Mouse (Mus musculus) bone marrow macrophage, adult 2 months (primary cell): ENCODE measurements at regions not wholly inside any gene's neighbourhood (a gene's known extent, or its start where the extent isn't known, plus 50 kb on each side); places are given as distances from the start of the nearest gene placed in this dataset.

Experiments
- H3K27ac ChIP-seq: 2 replicates; pipeline ENCODE4 v1.5.1; 2012; ENCODE audit warnings: low read depth, low read length; ENCODE audit not compliant: insufficient read depth
- H3K4me1 ChIP-seq: 2 replicates; pipeline ENCODE4 v1.6.1; 2012; ENCODE audit warnings: low read length; ENCODE audit not compliant: control insufficient read depth, insufficient read depth
- H3K4me3 ChIP-seq: 2 replicates; pipeline ENCODE4 v1.5.1; 2012; ENCODE audit warnings: mild to moderate bottlenecking, low read length, moderate library complexity; ENCODE audit not compliant: insufficient read depth
- CTCF ChIP-seq: IDR thresholded peaks from 2 replicates; pipeline ENCODE4 v1.5.1; 2012; ENCODE audit warnings: low read depth, mild to moderate bottlenecking, low read length, moderate library complexity
- POLR2A ChIP-seq: IDR thresholded peaks from 2 replicates; pipeline ENCODE4 v1.6.1; 2012; ENCODE audit warnings: mild to moderate bottlenecking, low read depth, low read length, borderline replicate concordance

DNA sequence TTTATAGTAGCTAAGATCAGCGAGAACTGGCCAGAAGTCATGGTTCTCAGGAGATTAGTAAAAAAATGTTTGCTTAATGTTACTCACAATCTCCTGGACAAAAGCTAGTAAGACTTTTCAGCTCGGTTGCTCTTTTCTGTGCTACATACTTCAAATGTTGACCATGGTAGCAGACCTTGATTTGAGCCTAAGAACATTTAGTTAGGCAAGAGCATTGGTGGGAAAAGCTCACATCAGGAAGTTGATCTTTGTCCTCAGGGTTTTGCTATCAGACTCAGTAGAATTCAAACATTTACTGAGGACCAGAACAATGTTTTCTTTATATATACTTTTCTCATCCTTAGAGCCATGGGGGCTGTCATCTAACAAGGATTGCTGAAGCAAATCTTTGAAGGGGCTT, 170.4 kb downstream of the Cavin4 start:
- TF ChIP-seq CTCF (no peak), POLR2A (no peak)
- Histone ChIP-seq H3K27ac (no peak overlapping the region), H3K4me3 (no peak overlapping the region), H3K4me1 (no peaks in the 10 kb centered on the region)

DNA sequence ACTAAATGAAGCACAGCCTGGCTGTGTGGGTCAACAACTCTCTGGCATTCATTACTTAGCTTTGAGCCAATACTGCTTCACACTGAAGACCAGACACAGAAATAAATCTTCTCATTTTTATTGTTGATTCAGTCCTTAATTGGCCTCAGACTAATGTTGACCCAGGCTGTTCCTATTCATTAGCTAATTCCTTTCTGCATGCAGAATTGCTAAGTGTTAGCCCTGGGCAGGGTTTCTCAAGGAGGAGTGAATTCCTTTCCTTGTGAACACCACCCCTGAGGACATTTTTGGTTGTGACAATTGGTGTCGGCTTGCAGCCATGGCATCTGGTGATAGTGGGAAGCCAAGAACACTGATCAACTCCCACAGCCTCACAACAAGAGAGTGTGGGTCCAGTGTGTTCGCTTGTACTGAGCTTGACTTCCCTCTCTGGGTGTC, 179.5 kb downstream of the Cavin4 start:
- Histone ChIP-seq H3K4me3 (no peak overlapping the region), H3K4me1 (no peaks in the 10 kb centered on the region), H3K27ac (no peak overlapping the region)
- TF ChIP-seq CTCF (no peak), POLR2A (no peak)

- no peaks in the 10 kb centered on the region for H3K4me1 ChIP-seq
- no peak for TF ChIP-seq POLR2A
- H3K27ac ChIP-seq = no peak overlapping the region
- H3K4me3 ChIP-seq = no peak overlapping the region
Observed at GRCm38 (mm10) chr4:48871105-48871504, 188.0 kb upstream of the Plppr1 start.

DNA sequence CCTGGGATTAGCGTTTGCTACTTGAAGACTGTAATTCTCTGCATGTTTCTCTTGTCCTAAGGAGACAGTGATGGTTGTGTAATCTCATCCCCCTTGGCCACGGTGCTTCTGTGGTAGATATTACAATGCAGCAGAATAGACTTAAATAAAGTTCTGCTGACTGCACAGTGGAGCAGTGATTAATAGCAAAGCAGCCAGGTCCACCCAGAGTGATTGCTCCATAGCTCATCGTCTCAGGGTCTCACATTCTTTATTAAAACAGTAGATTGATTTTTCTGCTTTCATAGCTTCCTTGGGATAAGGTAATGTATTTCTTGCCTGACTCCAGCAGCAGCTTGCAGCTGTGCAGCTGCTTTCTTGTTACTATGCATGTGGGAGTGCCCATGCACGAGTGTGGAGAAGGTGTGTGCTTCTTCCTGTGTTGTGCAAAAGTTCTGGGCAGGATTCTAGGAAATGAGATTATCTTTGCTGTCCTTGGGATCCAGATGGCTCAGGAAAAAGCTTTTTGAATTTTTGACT, 169.9 kb upstream of the Plppr1 start:
- Histone ChIP-seq H3K4me1 (no peaks in the 10 kb centered on the region), H3K27ac (no peak overlapping the region), H3K4me3 (no peak overlapping the region)
- TF ChIP-seq POLR2A = no peak
- no peak for TF ChIP-seq CTCF

- no peaks in the 10 kb centered on the region for H3K4me1 ChIP-seq
- H3K27ac ChIP-seq = no peak overlapping the region
- TF ChIP-seq POLR2A (no peak), CTCF (no peak)
- no peak overlapping the region for H3K4me3 ChIP-seq
Observed at GRCm38 (mm10) chr4:48904551-48904950, 154.5 kb upstream of the Plppr1 start.

GRCm38 (mm10) chr4:48905196-48905867, 153.7 kb upstream of the Plppr1 start:
- H3K4me1 ChIP-seq = no peaks in the 10 kb centered on the region
- no peak overlapping the region for H3K4me3 ChIP-seq
- no peak overlapping the region for H3K27ac ChIP-seq
- TF ChIP-seq POLR2A = no peak
- TF ChIP-seq CTCF = no peak

GRCm38 (mm10) chr4:48909161-48909560, 149.9 kb upstream of the Plppr1 start:
- Histone ChIP-seq H3K4me1 (no peaks in the 10 kb centered on the region), H3K27ac (no peak overlapping the region), H3K4me3 (no peak overlapping the region)
- TF ChIP-seq CTCF = no peak
- no peak for TF ChIP-seq POLR2A

- Histone ChIP-seq H3K4me3 (no peak overlapping the region), H3K27ac (no peak overlapping the region), H3K4me1 (no peaks in the 10 kb centered on the region)
- TF ChIP-seq POLR2A (no peak), CTCF (no peak)
Observed at GRCm38 (mm10) chr4:48913301-48913700, 145.8 kb upstream of the Plppr1 start.

GRCm38 (mm10) chr4:48924576-48925459, 134.3 kb upstream of the Plppr1 start:
- Histone ChIP-seq H3K4me3 (no peak overlapping the region), H3K27ac (no peak overlapping the region), H3K4me1 (no peaks in the 10 kb centered on the region)
- TF ChIP-seq POLR2A = no peak
- no peak for TF ChIP-seq CTCF

GRCm38 (mm10) chr4:48938420-48938819, 120.7 kb upstream of the Plppr1 start:
- Histone ChIP-seq H3K4me1 (no peaks in the 10 kb centered on the region), H3K27ac (no peak overlapping the region)
- TF ChIP-seq CTCF (no peak), POLR2A (no peak)

More at GRCm38 (mm10) chr4:48938420-48938819, 120.7 kb upstream of the Plppr1 start:
- H3K4me3 ChIP-seq = no peak overlapping the region
